Mouse (Mus musculus): Measurements from ENCODE around the gene Bbs4.

DNA sequence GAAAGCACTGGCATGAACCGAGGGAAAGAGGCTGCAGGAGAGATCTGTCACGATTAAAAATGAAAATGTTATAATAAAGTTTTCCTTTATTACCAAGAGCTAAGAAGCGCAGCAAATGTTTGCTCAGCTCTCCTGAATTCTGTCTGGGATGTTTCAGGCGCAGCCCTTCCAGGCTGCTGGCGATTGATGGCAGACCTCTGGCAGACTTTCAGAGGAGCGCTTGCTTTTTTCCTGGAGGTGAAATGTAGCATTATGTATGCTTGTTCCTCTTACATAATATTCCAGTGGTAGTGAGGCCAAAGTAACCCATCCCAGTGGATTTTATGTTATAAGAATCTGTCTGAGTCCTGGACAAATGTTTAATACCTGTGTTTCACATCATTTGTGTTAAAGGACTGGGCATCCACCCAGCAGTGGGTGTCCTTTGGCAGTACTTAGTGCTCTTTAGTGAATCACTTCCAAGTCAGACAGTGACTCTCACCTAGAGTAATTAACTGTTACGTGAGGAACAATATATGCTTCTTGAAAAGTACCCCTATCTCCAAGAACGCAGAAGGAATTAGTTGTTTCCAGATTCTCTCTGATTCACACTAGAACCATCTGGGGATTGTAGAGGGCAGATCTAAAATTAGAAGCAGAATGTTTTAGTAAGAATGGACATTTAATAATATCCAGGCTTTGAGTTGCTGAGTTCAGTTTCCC, 42.6 kb downstream of the Bbs4 start:
- TF ChIP-seq POLR2A (IDR thresholded peaks at IDR 0.05; ENCODE audit: low read depth, low read length): no peak
- no peak for TF ChIP-seq SMC3 (IDR thresholded peaks at IDR 0.05; ENCODE audit: low read depth, low read length)
- no peak for TF ChIP-seq CTCF (conservative IDR thresholded peaks at IDR 0.05 in 1 of 2, IDR thresholded peaks at IDR 0.05 in 1 of 2; ENCODE audit: low read depth in 2 of 2, low read length in 2 of 2)
- no peak for TF ChIP-seq UBTF (IDR thresholded peaks at IDR 0.05; ENCODE audit: low read depth, low read length)
- no peak for TF ChIP-seq NELFE (IDR thresholded peaks at IDR 0.05; ENCODE audit: low read depth, low read length)
- TF ChIP-seq JUN (IDR thresholded peaks at IDR 0.05; ENCODE audit: insufficient read depth, low read depth, low read length): no peak
- TF ChIP-seq MAX (IDR thresholded peaks at IDR 0.05; ENCODE audit: low read length): no peak

Data from CH12.LX (cell line).